Mouse (Mus musculus): Measurements from ENCODE around the gene Ctdspl.

The Ctdspl gene

DNA sequence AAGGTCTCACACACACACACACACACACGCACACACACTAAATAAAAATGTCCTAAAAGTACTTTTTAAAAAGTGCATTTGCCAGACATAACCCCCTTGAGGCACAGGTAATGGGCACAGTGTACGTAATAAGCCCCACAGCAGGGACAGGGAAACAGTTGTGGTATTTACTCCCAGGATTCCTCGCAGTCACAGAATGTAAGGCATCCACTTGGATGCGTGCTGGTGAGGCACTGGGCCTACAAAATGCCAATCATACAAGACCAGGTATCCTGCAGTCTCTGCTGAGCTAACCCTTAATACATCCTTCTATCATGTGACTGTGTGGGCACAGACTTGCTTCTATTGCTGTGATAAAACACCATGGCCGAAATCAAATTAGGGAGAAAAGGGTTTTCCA lies 22.2 kb downstream of the Ctdspl start:
- in situ Hi-C loops (cut with MboI, MseI): no loop called here

DNA sequence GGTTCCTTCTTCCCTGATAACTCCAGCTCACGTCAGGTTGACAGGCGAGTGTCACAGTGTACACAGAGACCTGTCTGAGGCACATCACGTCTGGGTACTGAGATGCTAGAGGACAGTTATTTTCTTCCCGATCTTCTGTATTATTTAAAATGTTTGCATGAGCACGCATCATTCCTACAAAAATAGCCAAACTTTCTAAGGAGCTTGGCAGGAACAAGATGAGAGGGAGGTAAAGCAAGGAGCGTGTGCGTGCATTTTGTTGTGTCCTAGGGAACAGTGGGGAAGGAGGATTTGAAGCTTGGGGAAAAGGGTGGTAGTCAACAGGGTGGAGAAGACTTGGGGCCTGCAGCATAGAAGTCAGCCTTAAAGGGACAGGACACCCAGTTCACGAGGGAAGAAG lies 22.9 kb downstream of the Ctdspl start:
- in situ Hi-C loops (cut with MboI, MseI): no loop called here

GRCm38 (mm10) chr9:118949654-118950053 lies 23.4 kb downstream of the Ctdspl start:
- in situ Hi-C loops (cut with MboI, MseI): no loop called here

DNA sequence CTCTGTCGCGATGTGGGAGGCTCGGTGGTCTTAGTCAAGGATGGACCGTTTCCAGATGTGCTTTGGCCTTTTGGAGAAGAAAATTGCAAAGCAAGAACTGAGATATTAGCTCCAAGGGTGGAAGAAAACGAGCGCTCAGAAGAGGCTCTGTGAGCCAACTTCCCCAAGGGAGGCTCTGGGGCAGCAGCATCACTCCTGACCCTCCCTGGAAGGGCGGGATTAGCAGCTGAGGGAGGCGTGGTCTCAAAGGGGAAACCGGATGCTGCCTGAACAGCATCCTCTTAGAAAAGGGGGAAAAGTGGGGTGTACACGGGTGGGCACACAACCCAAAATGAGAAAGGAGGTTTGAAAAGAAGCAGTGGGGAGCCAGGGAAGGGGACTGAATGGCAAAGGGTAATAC lies 23.8 kb downstream of the Ctdspl start:
- in situ Hi-C loops (cut with MboI, MseI): no loop called here

DNA sequence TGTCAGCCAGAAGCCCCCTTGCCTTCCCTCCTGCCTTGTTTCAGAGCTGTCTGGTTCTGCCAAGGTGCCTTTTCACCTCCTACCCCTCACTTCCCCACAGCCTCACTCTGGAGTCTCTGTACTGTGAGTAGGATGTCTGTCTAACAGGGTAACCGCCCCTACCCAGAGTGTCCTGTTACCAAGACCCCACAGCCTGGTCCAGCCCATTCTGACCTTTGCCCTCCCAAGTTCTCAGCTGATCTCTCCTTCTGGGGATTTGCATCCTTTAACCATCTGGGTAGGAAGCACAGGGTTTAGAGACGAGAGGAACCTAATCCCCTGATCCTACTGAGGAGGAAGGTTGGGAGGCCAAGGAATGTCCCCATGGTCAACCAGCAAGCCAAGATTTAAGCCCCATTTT lies 24.5 kb downstream of the Ctdspl start:
- in situ Hi-C loops (cut with MboI, MseI): no loop called here

GRCm38 (mm10) chr9:118951381-118951780 lies 25.1 kb downstream of the Ctdspl start:
- in situ Hi-C loops (cut with MboI, MseI): no loop called here

- in situ Hi-C loops (cut with MboI, MseI): no loop called here
These were observed 25.9 kb downstream of the Ctdspl start for GRCm38 (mm10) chr9:118952180-118952579.

DNA sequence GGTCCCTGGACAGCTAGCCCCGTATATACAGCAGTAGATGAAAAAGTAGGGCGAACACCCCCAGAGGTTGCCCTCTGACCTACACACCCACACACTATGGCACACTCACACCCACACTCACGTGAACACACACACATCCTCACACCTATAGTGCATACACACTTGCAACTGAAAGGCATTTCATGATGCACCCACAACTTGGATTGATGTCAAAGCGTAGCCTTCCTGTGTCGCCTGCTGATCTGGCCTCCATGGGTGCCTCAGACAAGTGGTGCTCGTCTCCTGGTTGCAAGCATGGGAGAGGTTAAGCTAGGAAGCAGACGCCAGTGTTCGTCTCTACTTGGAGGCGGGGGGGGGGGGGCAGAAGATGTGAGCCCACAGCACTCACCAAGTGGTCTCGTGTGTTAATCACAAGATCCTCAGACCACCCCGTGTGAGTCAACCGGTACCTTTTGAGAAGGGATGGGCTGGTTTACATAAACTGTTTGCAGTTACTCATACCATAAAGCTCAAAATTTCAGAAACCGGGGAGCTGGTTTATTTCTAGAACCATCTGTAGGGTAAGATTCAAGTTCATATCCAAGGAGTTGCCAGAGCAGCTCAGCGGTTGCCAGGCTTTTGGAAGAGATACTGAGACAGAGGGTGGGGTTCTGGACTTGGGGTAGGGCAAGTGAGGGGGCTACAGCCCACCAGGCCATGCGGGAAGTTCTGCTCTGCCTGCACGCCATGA lies 27.4 kb downstream of the Ctdspl start:
- in situ Hi-C loops (cut with MboI, MseI): no loop called here

- in situ Hi-C loops (cut with MboI, MseI): no loop called here
These were observed 32.5 kb downstream of the Ctdspl start for GRCm38 (mm10) chr9:118958802-118959201.

DNA sequence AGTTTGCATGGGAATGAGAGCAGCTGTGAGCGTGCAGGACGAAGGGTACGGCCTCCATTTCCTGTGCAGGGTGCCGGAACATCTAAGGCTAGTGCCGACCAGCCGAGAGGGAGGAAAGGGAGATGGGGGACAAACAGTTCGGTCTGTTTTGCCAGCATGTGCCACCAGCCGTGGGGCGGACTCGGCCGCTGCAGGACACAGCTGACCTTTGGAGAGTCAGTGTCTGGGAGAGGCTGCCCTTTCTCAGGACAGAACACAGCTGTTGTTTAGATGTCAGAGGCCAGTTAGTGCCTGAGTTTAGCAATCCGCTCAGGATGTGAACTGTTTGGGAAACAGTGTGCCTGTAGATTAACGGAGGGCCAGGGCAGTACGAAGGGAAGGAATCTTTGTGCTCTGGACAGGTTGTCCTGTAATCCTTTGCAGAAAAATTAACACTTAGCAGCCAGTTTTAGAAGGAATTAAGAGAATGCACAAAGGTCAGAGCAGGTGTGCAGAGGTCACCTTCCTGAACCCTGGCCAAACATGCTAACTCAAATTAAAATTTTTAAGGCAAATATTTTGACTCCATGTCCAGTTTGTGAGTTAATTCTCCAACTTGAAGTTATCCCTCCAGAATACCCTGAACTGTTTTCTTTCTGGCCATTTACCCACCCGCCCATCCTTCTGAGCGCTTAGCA lies 34.3 kb downstream of the Ctdspl start:
- in situ Hi-C loops (cut with MboI, MseI): no loop called here

- in situ Hi-C loops (cut with MboI, MseI): no loop called here
These were observed 36.9 kb downstream of the Ctdspl start for GRCm38 (mm10) chr9:118963149-118963548.

DNA sequence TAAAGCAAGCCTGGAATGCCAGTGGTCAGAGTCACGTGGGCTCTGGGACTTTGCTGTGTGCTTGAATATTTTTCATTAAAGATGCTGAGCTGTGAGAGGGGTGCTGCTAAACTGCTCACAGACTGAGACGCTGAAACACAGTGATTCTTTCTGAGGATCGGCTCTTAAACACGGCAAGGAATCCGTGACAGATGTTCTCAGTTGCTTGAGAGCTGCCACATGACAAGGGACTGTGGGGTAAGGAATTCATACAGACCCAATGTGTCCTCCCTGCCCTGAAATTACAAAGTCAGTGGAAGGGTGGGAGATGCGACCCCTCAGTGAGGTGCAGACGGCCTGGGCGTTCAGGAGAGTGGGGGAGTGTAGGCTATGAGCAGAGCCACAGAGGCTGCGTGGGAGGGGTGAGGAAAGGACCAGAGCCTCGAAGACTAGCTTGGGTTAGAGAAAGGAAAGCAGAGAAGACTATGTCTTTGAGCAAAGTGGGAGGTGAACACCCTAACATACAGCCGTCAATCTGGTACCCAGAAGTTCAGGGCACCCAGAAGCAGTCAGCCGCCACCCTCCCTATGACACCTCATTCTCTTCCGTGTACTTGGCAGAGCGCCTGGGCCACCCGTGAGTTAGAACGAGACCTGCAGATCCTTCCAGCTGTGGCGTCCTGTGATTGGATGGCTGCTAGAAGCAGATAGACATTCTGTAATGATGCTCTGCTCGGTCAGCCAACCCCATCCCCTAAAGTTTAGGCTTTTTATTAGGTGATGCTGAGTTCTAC lies 38.2 kb downstream of the Ctdspl start:
- in situ Hi-C loops (cut with MboI, MseI): no loop called here

GRCm38 (mm10) chr9:118969810-118970209 lies 43.6 kb downstream of the Ctdspl start:
- in situ Hi-C loops (cut with MboI, MseI): no loop called here

GRCm38 (mm10) chr9:118973028-118973427 lies 46.8 kb downstream of the Ctdspl start:
- in situ Hi-C loops (cut with MboI, MseI): no loop called here

- in situ Hi-C loops (cut with MboI, MseI): no loop called here
These were observed 47.3 kb downstream of the Ctdspl start for GRCm38 (mm10) chr9:118973566-118973965.

DNA sequence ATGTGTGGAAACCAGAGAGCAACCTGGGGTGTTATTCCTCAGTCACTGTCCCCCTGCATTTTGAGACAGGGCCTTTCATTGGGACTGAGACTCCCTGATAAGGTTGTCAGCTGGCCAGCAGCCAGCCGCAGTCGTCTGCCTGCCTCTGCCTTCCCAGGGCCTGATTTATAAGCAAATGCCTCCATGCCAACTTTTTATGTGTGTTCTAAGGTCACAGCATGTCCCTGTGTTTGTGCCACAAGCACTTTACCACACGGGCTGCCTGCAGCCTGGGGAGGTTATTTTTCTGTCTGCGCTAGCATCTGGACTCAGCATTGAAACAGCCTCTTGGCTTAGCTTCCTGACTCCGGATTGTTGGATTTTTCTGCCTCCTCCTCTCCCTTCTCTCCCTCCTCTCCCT lies 47.9 kb downstream of the Ctdspl start:
- in situ Hi-C loops (cut with MboI, MseI): no loop called here

- in situ Hi-C loops (cut with MboI, MseI): no loop called here
These were observed 49.0 kb downstream of the Ctdspl start for GRCm38 (mm10) chr9:118975211-118975671.

GRCm38 (mm10) chr9:118975758-118976157 lies 49.5 kb downstream of the Ctdspl start:
- in situ Hi-C loops (cut with MboI, MseI): no loop called here

GRCm38 (mm10) chr9:118976561-118976960 lies 50.3 kb downstream of the Ctdspl start:
- in situ Hi-C loops (cut with MboI, MseI): no loop called here

GRCm38 (mm10) chr9:118977425-118977824 lies 51.2 kb downstream of the Ctdspl start:
- in situ Hi-C loops (cut with MboI, MseI): no loop called here

GRCm38 (mm10) chr9:118980411-118980823 lies 54.2 kb downstream of the Ctdspl start:
- in situ Hi-C loops (cut with MboI, MseI): no loop called here

DNA sequence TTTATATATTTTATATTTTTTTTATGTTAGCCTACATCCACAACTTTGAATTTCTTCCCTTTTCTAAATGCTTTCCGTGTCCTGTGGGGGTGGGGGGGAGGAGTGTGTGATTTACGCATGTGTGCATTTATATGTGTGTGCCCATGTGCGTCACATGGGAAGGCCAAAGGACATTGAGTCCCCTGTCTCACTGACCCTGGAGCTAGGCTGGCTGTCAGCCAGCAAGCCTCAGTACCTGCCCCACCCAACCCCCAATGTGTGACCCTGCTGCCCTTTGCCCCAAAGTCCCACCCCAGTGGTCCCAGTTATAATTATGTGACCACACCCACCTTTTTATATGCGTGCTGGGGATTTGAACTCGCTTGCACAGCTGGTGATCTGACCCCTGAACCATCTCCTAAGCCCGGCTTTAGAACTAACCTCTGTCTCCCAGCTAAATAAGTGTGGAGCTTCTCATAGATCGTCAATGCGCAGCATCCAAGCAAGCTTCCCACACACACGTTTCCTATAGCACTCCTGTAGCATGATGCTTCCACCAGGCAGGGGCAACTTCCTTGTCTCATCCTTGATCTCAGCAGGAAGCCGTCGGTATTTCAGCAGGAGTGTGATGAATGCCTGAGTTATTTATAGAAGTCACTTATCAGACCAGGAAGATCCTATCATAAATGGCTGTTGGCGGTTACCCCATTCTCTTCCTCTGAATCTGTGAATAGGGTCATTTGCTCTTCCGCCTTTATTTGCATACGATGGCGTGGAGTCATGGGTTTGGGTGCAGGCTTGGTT lies 58.6 kb downstream of the Ctdspl start:
- in situ Hi-C loops (cut with MboI, MseI): no loop called here

Data from T-helper 1 cell (primary cell).